Mouse (Mus musculus) spleen, postnatal 10 days (tissue): Measurements from ENCODE around the gene Rab3a.

Experiments used
- DNase-seq, 2 experiments: peaks; one replicate each; pipeline ENCODE4 v3.0.0; 2021 to 2022; ENCODE audit warnings: low spot score in 2 of 2

Gene Rab3a

DNA sequence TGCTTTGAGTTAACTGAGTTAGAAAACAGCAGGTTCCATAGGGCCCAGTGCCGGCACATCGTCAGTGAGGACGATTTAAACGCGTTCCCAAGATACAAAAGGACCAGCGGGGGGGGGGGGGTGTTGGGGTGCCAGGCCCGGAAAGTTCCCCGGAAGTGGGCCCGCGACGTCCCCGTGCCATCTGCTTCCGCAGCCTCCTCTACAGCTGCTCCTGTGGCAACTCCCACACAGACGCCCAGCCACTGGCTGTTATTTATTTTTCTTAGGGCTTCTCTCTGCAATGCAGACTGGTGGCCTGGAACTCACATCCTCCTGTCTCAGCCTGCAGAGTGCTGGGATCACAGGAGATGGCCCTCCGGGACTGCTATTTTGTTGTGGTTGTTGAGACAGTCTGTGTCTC, 46.7 kb downstream of the Rab3a start:
- DNase-seq, result no peak

GRCm38 (mm10) chr8:70801830-70802229, 47.4 kb downstream of the Rab3a start:
- DNase-seq, result no peak

DNA sequence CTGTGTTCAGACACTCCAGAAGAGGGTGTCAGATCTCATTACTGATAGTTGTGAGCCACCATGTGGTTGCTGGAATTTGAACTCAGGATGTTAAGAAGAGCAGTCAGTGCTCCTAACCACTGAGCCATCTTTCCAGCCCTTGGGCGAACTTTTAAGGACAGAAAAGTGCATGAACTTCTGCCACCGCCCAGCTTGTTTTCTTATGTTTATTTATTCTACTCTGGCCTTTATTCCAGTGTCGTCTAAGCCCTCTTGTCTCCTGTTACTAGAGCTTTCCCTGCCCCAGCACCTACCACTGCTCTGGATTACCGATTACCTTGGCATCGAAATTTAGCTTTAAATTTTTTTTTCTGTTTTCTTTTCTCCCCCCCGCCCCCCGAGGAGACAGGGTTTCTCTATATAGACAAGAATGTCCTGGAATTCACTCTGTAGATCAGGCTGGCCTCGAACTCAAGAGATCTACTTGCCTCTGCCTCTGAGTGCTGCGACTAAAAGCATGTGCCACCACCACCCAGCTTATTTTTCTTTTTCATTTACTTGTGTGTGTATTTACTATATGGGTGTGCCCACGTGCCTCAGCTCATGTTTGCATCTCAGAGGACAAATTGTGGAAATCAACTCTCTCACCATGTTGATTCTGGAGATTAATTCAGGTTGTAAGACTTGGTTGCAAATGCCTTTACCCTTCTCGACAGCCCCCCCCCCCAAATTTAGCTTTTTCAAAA, 48.5 kb downstream of the Rab3a start:
- no peak for DNase-seq

GRCm38 (mm10) chr8:70803761-70804480, 49.4 kb downstream of the Rab3a start:
- DNase-seq, result peak; percentile 66 to 84

GRCm38 (mm10) chr8:70804481-70805206, 50.2 kb downstream of the Rab3a start, which contains the start of gene Mast3:
Gene Mast3, minus strand, starts transcription at chr8:70805054.
- DNase-seq, result peak; percentile 55 to 90

GRCm38 (mm10) chr8:70806541-70806940, 52.1 kb downstream of the Rab3a start:
- peak in 1 of 2 experiments; percentile 68 for DNase-seq

DNA sequence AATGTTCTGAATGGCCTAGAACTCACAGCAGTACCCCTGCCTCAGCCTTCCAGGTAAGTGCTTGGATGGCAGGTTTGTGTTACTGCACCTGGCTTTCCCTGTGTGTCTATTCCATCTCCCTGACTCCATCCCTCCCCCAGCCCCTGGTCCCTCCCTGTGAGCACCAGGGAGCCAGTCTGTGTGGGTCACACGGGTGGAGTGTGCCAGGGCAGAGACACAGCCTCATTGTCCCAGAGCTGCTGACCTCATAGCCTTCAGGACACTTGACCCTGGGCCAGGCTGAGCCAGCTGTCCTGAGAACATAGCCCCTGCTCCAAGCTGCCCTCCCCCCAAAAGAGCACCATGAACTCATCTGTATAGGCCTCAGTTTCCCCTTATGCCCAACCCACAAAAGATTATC, 52.8 kb downstream of the Rab3a start:
- DNase-seq, result no peak

DNA sequence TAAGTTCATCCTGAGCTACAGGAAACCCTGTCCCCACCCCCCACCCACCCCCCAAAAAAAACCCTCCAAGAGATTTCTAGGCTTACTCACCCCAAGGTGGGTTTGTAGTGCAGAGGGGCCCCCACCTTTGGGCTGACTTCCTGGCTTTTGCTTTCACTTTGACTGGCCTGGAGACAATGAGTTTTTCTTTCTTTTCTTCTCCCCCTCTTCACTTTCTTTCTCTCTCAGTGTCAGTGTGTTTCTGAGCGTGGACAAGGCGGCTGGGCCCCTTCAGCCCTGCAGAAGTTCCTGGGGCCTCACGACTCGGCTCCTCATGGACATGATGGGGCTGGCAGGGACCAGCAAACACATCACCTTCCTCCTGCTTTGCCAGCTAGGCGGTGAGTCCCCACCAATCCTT, 53.8 kb downstream of the Rab3a start, which contains the start of gene Il12rb1:
Gene Il12rb1, plus strand, starts transcription at position 211 of the 400 bp plus-strand sequence.
- no peak for DNase-seq
